Mouse (Mus musculus): Measurements from ENCODE around the gene Hist1h2bm.
"Not testable (repeated sequence)": the region's sequence is repeated elsewhere in the genome, so short reads cannot be mapped to it uniquely, and the experiment has no call there.

Hist1h2bm gene

DNA sequence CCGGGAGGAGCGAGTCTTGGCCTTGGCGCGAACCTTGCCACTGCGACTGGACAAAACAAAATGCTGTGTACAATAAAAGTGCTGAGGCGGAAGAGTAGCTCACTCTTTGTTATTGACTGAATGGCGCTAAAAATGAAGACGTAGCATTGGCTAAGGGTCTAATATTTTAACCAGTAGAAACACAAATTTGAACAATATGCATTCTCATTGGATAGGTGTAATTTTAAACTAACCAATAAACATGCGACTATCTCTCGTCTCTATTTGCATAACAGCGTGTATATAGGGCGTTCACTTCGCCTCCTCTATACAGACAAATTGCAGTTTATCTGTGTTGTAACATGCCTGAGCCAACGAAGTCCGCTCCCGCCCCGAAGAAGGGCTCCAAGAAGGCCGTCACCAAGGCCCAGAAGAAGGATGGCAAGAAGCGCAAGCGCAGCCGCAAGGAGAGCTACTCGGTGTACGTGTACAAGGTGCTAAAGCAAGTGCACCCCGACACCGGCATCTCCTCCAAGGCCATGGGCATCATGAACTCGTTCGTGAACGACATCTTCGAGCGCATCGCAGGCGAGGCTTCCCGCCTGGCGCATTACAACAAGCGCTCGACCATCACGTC is at the start of gene Hist1h2bm:
Gene Hist1h2bm (plus strand): TSS at position 288 of the 616 bp plus-strand sequence.
- DNase-seq (ENCODE audit: low read depth in 1 of 2, low spot score in 2 of 2) = peak; percentile 16 to 39

DNA sequence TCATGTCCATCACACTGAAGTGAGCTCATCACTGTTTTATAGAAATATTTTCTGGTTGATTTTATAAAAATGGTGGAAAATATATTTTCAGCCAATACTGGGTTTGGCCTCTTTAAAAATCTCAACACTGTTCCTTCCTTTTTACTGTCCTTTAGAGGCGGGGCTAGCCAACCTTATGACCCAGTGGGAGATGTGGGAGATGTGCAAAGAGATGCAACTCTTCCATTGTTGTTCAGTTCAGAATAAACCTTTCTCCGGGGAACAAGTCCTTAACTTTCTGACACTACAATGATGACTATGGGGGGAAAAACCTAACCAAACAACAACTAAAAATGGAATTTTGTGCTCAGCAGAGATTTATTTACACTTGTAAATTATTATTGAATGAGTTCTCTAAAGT is 44.5 kb upstream of the Hist1h2bm start, which contains the start of gene Olfr1360:
Gene Olfr1360 (minus strand): TSS at position 101 of the 400 bp plus-strand sequence.
- no peak for DNase-seq (ENCODE audit: low read depth in 1 of 2, low spot score in 2 of 2)

DNA sequence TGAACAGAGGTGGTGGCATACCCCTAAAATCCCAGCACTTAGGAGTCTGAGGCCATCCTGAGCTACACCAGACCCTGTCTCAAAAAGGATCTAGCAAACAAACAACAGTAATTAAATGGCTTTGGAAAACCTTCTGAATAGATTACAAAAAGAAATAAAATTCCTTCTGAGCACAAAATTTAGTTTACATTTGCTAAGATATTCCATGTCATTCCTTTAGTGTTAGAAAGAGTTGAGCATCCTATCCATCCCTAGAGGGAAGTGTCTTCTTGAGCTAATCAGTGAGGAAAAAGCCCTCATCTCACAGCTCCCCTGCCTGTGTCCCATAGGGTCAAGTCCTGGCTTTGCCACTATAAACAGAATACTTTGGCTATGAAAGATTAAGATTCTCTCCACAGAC is 24.0 kb upstream of the Hist1h2bm start, which contains the start of gene Olfr1359:
Gene Olfr1359 (plus strand): TSS at position 301 of the 400 bp plus-strand sequence.
- DNase-seq (ENCODE audit: low read depth in 1 of 2, low spot score in 2 of 2) = no peak

DNA sequence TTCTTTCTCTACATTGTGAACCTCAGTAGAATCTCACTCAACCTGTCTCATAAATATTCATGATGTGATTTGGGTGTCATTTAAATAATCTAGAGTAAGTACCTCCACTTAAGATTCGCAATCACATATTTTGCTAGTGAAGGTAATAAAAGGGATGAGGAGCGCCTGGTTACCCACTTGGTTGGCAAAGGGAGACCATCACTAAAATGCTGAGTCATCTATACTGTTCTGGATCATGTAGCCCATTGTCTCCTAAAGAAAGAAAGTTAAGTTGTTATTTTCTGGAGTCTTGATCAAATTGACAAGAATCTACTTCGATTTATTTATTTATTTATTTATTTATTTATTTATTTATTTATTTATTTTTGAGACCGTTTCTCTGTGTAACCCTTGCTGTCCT is 15.2 kb upstream of the Hist1h2bm start:
- DNase-seq (ENCODE audit: low read depth in 1 of 2, low spot score in 2 of 2) = no peak

DNA sequence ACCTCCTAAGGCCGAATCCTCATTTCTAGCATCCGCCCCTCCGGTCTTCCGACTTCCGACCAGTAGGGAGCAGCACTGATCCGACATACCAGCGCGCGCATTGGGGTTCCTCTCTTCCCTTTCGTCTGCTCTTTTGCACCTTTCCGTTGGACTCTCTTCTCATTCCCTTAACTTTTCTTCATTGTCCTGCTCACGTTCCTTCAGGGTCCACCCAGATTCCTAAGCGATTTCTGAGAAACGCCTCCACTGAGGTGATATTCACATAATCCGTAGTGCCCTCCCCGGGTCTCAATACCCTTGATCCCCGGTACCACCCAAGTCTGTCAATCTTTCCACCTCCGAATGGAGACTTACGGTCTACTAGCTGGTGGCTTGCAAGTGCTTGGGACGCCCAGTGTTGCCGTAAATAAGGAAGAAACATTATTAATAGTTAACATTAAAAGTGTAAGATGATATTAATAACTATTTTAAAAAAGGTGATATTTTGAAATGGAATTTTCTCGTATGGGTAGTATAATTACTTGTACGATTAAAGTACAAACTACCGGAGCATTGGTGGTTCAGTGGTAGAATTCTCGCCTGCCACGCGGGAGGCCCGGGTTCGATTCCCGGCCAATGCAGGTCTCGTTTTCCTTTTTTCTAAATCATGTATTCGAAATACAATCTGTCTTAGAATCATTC is 11.7 kb upstream of the Hist1h2bm start:
- DNase-seq (ENCODE audit: low read depth in 1 of 2, low spot score in 2 of 2) = peak; percentile 60 to 79

DNA sequence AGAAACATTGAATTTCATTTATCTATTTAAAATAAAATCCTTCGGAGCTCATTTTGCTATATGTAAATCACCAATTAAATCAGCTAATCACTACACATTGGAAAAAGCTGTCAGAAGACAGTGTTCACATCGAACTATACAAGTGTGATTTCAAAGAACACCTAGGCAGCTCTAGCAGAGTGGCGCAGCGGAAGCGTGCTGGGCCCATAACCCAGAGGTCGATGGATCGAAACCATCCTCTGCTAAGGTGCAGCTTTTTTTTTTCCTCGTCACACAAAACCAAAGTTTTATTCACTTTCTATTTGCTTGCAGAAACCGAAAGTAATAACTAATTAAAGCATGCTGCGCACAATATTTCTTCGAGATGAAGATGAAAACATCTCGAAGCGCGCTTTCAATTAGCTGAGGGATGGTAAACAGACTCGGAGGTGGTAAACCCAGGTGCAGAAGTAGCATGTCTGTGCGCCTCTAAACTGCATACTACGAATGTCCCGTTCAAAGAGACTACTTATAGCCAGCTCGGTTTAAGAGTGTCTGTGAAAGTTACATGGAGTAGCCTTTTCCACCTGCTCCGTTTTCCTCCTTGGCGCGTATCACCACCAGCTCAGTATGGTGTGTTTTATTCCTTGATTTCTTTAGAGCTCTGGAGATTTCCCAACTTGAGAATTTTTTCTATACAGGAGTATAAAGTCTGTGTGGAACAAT is 10.9 kb upstream of the Hist1h2bm start:
- peak in 1 of 2 experiments; percentile 76 for DNase-seq (ENCODE audit: low read depth in 1 of 2, low spot score in 2 of 2)

DNA sequence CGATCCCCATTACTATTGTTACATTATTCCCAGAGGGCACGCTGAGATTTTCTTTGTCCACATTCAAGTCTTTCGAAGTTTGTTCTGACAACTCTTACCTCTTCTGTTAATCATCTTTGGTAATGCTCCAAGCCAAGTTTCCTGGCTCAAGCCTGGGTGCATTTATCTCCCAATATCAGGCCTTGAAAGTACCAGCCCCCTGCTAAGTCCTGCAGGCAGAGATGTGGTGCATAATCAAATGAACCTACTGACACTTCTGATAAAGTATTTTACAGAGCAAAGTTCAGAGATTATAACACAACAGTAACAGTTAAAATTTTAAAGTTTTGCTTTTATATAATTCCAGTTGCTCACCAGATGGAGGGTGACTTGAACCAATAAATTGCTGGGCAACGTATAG is 10.1 kb upstream of the Hist1h2bm start:
- DNase-seq (ENCODE audit: low read depth in 1 of 2, low spot score in 2 of 2) = no peak

DNA sequence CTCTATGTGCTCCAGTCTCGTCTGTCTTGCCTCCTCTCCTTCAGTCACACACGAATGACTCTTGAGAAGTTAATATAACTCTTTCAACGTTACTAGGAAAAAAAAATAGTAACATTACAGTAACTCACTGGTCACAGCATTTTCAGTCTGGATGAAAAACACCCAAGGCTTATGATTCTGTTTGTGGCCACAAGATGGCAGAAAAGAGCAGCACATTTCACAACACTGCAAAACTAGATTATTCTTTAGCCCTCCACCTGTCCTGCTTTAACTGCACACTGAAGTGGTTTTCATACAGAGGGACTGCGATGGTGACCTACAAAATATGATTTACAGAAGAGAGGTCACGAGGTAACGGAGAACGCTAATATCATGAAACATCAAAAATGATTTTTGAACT is 7.1 kb upstream of the Hist1h2bm start:
- peak in 1 of 2 experiments; percentile 29 for DNase-seq (ENCODE audit: low read depth in 1 of 2, low spot score in 2 of 2)

DNA sequence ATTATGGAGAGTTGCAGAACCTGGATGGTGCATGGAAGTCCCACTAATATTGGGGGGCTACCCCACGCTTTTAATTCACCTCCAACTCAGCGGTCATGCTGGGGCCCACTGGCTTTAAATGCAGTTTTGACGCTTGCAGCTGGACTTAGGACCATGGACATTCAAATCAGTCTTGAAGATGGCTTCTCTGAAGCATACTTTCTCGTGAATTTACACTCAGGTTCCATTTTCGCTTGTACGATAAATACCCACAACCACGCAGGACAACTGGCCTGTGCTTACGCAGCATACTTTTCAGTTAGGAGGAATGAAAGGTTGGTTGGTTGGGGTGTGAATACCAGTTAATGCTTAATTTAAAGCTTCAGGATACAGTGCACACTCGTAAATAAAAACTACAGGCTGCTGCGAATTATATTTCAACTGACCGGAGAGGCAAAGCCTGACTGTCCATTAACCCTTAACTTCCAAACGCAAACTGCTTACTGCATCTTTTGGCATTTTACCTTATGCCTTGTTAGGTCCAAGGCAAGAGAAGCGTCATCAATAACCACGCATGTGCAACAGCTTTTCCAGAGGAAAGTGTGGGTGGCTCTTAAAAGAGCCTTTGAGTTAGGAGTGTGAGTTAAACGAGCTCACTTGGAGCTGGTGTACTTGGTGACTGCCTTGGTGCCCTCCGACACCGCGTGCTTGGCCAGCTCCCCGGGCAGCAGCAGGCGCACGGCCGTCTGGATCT is 6.5 kb upstream of the Hist1h2bm start:
- DNase-seq (ENCODE audit: low read depth in 1 of 2, low spot score in 2 of 2) = peak in 1 of 2 experiments; percentile 24

DNA sequence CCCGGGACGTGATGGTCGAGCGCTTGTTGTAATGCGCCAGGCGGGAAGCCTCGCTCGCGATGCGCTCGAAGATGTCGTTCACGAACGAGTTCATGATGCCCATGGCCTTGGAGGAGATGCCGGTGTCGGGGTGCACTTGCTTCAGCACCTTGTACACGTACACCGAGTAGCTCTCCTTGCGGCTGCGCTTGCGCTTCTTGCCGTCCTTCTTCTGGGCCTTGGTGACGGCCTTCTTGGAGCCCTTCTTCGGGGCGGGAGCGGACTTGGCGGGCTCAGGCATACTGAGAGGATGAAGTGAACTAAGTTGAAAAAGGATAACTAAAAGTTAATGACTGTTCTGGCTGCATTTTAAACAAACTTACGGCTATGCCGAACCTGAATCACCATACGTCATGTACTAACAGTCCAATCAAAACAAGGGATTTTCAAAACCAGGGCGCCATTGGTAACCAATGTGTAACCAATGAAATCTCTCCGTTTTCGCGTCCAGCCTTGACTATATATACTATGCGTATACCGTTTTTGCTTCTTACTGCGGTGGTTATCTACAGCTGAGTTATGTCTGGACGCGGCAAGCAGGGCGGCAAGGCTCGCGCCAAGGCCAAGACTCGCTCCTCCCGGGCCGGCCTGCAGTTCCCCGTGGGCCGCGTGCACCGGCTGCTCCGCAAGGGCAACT is 5.8 kb upstream of the Hist1h2bm start, which contains the start of the genes Hist1h2bl and Hist1h2ai:
Gene Hist1h2bl (minus strand): TSS at position 280 of the 676 bp plus-strand sequence.
Gene Hist1h2ai (plus strand): TSS at position 559 of the 676 bp plus-strand sequence.
- DNase-seq (ENCODE audit: low read depth in 1 of 2, low spot score in 2 of 2) = peak; percentile 60 to 65

DNA sequence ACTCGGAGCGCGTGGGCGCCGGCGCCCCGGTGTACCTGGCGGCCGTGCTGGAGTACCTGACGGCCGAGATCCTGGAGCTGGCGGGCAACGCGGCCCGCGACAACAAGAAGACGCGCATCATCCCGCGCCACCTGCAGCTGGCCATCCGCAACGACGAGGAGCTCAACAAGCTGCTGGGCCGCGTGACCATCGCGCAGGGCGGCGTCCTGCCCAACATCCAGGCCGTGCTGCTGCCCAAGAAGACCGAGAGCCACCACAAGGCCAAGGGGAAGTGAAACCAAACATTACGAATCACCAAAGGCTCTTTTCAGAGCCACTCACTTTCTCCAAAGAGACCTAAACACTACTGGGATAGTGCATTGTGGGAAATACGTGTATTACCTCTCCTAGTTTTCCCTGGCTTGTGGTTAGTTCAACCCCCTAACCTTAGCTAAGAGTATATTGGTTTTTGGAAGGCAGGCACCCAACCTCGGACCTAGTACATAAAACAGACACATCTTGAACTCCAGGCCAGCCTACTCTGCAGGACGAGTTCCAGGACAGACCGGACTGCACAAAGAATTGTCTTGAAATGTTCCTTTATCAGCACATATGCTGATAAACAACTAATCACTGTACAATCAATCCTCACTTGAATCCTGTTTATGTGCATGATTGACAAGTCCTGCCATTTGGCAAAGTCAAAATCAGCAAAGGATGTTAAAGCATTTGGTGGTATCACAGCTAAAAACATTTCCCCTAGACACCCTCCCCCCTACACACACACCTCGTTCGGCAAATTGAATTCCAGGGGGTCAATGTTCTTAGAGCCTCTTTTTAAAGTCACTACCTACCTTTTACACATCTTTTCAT is 5.1 kb upstream of the Hist1h2bm start:
- DNase-seq (ENCODE audit: low read depth in 1 of 2, low spot score in 2 of 2) = peak; percentile 36 to 49

DNA sequence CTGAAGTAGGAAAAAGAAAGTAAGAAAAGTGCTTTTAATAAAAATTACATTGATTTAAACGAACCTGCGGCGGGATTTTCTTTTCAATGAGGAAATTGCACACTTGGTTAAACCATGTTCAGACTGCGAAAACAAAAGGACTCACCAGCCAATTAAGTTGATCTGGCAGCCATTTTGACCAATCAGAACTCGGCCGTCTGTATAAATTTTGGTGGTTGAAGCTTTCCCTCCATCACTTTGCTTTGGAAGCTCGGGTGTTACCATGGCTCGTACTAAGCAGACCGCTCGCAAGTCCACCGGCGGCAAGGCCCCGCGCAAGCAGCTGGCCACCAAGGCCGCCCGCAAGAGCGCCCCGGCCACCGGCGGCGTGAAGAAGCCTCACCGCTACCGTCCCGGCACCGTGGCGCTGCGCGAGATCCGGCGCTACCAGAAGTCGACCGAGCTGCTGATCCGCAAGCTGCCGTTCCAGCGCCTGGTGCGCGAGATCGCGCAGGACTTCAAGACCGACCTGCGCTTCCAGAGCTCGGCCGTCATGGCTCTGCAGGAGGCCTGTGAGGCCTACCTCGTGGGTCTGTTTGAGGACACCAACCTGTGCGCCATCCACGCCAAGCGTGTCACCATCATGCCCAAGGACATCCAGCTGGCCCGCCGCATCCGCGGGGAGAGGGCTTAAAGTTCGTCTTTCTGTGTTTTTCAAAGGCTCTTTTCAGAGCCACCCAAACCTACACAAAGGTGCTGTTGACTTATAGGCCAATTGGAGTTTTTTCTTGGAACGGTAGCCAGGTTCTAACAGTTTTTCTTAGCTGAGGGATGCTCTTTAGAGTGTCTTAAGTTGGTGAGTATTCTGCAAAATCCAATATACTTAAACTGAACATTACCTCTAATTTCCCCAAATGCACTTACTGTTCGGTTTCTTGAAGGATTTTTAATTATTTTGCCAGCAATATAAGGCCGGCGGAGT is 4.2 kb upstream of the Hist1h2bm start, which contains the start of gene Hist1h3h:
Gene Hist1h3h (plus strand): TSS at position 263 of the 961 bp plus-strand sequence.
- peak; percentile 61 to 68 for DNase-seq (ENCODE audit: low read depth in 1 of 2, low spot score in 2 of 2)

DNA sequence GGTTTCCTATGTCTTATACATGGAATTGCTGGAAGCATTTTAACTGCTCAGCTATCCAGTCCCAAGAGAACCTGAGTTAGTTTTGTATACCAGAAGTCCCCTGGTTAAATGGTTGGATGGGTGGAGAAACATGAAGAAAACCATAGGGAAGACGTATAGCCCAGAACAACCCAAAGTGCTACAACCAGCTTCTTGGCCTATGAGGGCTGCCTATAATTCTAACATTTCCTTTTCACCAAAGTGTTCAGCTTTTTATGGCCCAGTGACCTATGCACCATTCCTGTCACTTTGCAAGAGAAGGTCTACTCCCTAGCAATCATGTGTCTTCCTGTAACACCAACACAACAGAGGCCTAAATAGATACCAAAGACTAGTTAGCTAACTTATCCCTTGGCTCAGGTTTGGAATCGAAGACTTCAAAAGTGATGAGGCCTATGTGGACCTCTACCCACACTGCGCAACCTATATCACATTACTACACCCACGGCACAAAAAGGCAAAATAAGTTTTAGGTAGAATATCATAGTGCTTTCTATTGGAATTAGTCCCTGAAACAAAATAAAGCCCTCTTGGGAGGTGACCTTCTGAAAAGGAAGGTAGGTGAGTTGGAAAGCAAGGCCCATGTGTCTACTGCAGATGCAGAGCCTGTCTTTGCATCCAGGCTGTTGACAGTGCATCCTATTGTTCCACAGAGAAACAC is 3.3 kb upstream of the Hist1h2bm start:
- no peak for DNase-seq (ENCODE audit: low read depth in 1 of 2, low spot score in 2 of 2)

DNA sequence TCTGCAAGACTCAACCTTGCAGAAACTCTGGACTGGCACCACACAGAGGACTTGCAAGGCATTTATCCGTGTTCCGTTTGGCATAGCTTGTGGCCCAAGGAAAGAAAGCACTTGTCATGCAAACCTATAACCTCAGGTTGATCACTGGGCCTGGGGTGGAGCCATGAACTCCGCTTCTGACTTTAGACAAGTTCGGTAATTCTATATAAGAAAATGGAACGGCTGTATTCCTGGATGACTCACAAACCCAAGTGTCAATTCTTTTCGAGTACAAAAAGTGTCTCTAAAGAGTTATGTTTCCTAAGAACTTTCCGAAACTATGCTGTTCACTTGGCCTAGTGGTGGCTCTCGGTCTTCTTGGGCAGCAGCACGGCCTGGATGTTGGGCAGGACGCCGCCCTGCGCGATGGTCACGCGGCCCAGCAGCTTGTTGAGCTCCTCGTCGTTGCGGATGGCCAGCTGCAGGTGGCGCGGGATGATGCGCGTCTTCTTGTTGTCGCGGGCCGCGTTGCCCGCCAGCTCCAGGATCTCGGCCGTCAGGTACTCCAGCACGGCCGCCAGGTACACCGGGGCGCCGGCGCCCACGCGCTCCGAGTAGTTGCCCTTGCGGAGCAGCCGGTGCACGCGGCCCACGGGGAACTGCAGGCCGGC is 612 bp upstream of the Hist1h2bm start:
- not testable (repeated sequence) for DNase-seq (ENCODE audit: low read depth in 1 of 2, low spot score in 2 of 2)

DNA sequence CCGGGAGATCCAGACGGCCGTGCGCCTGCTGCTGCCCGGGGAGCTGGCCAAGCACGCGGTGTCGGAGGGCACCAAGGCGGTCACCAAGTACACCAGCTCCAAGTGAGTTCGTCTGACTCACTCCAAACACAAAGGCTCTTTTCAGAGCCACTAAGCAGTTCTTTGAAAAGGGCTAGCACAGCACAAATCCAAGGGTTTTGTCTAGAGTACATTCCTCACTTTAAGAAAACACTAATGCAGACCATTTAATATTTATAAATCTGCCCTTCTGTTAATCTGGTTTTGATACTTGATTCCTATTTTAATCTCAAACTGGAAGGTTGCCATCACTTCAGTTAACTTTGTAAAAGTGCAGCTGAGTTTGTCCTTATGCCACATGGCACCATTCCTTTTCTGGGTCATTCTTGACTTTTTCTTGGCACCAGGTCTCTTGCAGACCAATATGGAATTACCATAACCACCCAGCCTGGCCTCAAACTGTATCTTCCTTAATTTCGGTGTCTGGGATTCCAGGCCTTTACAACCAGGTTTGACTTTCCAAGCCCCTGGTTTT is 605 bp downstream of the Hist1h2bm start:
- no peak for DNase-seq (ENCODE audit: low read depth in 1 of 2, low spot score in 2 of 2)

DNA sequence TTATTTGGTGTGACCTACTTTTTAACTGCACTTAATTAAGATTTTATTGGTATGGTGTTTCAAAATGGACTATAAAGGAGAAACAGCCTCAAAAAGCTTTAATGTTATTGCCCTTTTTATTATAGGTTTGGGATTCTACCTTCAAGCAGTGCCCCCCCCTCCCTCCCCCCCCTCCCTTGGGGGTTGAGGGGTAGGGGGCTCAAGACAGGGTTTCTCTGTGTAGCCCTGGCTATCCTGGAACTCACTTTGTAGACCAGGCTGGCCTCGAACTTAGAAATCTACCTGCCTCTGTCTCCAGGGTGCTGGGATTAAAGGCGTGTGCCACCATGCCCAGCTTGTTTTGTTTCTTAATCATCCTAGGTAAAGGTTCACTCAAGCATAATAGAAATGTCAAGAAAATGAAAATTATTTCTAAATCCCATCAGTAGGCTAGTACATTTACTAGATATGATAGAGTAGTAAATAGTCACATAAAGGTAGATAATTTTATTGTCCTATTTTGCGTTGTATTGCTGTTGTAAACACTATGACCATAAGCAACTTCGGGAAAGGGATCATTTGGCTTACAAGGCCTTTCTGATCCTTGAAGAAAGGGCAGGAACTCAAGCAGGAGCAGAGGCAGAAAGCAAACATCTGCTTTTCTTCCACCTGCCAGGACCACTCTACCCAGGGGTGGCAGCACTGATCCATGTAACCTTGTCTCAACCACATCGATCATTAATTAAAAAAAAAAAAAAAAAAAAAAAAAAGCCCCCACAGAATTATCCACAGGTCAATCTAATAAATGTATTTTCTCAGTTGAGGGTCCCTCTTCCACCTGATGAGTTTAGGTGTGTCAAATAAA is 1.4 kb downstream of the Hist1h2bm start:
- DNase-seq (ENCODE audit: low read depth in 1 of 2, low spot score in 2 of 2) = no peak

All from monocyte, adult 2 months (primary cell).